Mouse (Mus musculus) ES-Bruce4 (cell line): Measurements from ENCODE around the gene Gstm2.

ENCODE experiments used
- EP300 ChIP-seq: IDR thresholded peaks from 2 replicates; pipeline ENCODE4 v1.6.1; 2011; ENCODE audit warnings: low read depth, low read length; ENCODE audit not compliant: insufficient read depth
- POLR2A ChIP-seq: IDR thresholded peaks from one replicate; pipeline ENCODE4 v1.8.1; 2011; ENCODE audit warnings: low read length; ENCODE audit not compliant: insufficient read depth

DNA sequence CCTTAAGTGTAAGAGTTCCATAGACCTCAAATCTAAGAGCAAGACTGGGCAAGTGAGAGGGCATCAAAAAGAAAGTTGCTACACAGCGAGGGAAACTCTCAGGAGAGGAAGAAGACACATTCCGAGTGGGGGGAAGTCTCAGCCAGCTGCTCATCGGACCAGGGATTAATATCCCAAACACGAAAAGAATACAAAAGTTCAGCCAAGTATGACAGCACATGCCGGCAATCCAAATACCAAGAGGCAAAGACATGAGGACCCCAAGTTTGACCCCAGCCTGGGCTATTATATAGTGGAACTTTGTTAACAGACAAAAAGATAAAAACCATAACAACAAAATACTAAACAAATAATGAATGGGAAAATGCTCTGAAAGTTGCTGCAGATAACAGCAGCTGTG, 46.9 kb upstream of the Gstm2 start:
- TF ChIP-seq POLR2A (no peak), EP300 (no peak)
